Mouse (Mus musculus): ENCODE results near the gene Rab8b. TPM values are rescaled to one million over a fixed set of nuclear protein-coding genes. Genes with fewer than 3 reads are reported as not detected.

Rab8b gene
- 24.3 and 27.3 TPM in 2 replicates for polyA plus RNA-seq (2016; fragmentation: Nextera tagmentation; extraction: Ambion mirVana)

DNA sequence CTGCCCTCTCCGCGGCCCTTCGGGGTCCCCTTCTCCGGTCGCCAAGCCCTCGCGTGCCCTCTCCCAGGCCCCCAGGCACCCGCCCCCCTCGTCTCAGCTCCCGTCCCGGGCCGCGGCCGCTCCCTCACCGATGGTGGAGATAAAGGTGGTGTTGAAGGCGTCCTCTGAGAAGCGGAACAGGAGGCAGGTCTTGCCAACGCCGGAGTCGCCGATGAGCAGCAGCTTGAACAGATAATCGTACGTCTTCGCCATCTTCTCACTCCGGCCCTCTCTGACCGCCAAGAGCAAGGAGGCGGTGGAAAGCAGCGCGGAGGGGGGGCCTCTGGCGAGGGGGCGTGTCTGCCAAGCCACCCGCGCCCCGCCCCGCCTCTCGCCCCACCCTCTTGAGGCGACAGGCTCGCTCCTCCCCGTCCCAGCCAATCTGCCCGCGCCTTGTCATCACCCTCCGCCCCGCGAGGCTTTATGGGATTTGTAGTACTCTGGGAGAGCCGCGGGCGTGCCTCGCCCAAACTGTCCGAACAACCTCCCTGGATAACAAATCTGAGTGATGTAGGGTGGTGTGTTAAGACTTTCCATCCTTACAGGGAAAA is at the start of gene Rab8b:
Rab8b (minus strand) TSS at position 306 of the 590 bp plus-strand sequence.
- Histone ChIP-seq H3K27ac (peak within 1 kb of the TSS; percentile 96), H3K9me3 (no peaks in the 10 kb centered on the region), H3K4me3 (peak within 1 kb of the TSS; percentile 89), H3K27me3 (ENCODE audit: insufficient read depth, poor library complexity, severe bottlenecking) (peaks cover 4% of the 10 kb centered on the region; the same call in 1 of the 2 replicates), H3K36me3 (no peaks in the 10 kb centered on the region), H3K4me1 (replicated peaks) (peaks cover 39% of the 10 kb centered on the region)
- peak; percentile 99 for DNase-seq (ENCODE audit: low spot score)
- under 1% methylated on average over 46 of the region's 49 CpGs for WGBS

DNA sequence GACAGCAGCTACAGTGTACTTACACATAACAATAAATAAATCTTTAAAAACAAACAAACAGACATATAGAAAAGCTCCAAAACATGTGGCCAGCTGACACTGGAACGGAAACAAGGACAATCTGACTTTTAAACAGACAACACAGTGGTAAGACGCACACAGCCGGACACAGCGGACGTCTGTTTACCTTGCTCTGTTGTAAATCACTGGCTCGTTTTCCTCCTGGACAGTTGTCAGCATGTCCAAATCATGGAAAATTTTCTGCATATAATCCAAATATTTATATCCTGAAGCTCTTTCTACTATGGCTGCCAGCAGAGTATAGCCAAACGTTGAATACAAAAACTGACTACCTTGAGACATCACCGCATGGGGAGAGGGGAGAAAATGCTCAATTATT is 48.0 kb upstream of the Rab8b start:
- Histone ChIP-seq H3K4me3 (no peak overlapping the region), H3K4me1 (replicated peaks) (no peaks in the 10 kb centered on the region), H3K27me3 (ENCODE audit: insufficient read depth, poor library complexity, severe bottlenecking) (no peaks in the 10 kb centered on the region), H3K9me3 (no peaks in the 10 kb centered on the region), H3K36me3 (peaks cover 20% of the 10 kb centered on the region), H3K27ac (no peak overlapping the region)
- DNase-seq (ENCODE audit: low spot score): no peak
- 91% methylated on average over 8 of the region's 8 CpGs for WGBS

DNA sequence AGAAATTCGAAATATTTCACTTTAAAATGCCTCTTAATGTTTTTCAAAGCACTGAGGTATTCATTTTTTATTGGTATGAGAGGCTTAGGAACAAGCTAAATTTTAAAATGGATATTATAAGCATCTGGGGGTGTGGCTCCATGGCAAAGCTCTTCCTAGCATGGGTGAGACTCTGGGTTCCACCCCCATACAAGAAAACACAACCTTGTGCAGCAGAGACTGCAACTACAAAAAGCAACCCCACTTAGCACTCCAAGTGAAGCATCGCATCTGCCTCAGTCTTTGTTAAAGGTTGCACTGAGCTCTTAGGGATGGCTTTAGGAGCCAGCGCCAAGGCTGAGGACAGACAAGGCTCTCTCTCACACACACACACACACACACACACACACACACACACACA is 42.0 kb upstream of the Rab8b start:
- 74% methylated on average over 3 of the region's 3 CpGs for WGBS
- DNase-seq (ENCODE audit: low spot score): no peak
- H3K4me1 ChIP-seq (replicated peaks): no peaks in the 10 kb centered on the region
- H3K27me3 ChIP-seq (ENCODE audit: insufficient read depth, poor library complexity, severe bottlenecking): no peaks in the 10 kb centered on the region
- H3K36me3 ChIP-seq: no peaks in the 10 kb centered on the region
- no peak overlapping the region for H3K4me3 ChIP-seq
- no peaks in the 10 kb centered on the region for H3K9me3 ChIP-seq
- H3K27ac ChIP-seq: no peak overlapping the region

DNA sequence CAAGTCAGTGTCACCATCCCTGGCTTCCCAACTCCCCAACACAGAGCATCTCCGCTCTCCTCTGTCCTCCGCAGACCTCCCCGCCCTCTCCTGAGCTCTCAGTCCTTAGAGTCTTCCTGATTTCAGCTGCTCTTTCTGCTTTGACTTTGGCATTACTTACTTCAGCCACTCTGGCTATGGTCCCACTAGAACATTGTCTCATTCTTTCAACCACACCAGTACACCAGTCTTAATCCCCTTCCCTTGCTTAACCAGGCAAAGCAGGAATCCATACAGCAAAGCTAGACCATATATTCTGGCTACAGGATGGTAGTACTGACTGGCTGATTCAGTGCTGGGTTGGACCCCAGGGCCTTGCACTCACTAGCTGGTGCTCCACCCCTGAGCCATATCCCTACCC is 38.0 kb upstream of the Rab8b start:
- H3K4me1 ChIP-seq (replicated peaks): no peaks in the 10 kb centered on the region
- WGBS: 86% methylated on average over 3 of the region's 3 CpGs
- DNase-seq (ENCODE audit: low spot score): no peak
- no peaks in the 10 kb centered on the region for H3K9me3 ChIP-seq
- no peak overlapping the region for H3K27ac ChIP-seq
- H3K27me3 ChIP-seq (ENCODE audit: insufficient read depth, poor library complexity, severe bottlenecking): no peaks in the 10 kb centered on the region
- H3K4me3 ChIP-seq: no peak overlapping the region
- 0 out of 2 replicates have a peak, but pooled peaks cover 6% of the 10 kb centered on the region for H3K36me3 ChIP-seq

DNA sequence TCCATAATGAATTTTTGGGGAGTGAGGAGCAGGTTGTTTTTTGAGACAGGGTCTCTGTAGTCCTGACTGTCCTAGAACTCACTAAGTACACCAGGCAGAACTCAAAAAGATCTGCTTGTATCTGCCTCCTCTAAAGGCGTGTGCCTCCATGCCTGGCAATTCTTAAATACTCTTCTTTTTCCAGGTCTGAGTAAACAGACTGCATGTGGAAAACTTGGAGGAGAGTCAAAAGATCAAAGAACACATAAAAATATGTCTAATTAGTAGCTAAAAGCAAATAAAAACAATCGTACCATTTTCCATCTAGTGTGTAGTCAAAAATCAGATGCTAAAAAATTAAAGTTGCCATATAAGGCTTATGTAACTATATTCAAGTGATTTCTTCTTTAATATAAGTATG is 33.4 kb upstream of the Rab8b start:
- no peaks in the 10 kb centered on the region for H3K9me3 ChIP-seq
- 91% methylated on average over 2 of the region's 2 CpGs for WGBS
- H3K4me3 ChIP-seq: no peak overlapping the region
- no peak for DNase-seq (ENCODE audit: low spot score)
- peaks cover 26% of the 10 kb centered on the region for H3K36me3 ChIP-seq
- no peaks in the 10 kb centered on the region for H3K4me1 ChIP-seq (replicated peaks)
- no peak overlapping the region for H3K27ac ChIP-seq
- H3K27me3 ChIP-seq (ENCODE audit: insufficient read depth, poor library complexity, severe bottlenecking): no peaks in the 10 kb centered on the region

DNA sequence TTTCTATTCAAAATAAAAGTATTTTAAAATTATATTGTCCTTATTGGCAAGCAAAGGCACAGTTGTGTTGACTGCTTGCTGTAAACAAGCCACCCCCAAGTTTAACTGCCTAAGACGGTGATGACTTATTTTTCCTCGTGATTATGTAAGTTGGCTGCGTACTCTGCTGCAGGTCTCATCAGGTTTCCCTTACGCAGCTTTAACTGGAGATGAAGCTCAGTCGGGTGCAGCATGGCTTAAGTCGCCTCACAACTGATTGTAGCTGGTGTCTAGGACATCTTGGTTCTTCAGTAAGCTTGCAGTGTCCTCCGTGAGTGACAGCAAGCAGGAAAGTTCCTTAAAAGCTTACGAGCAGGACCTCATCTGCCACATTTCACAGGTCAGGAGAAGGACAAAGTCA is 32.8 kb upstream of the Rab8b start:
- Histone ChIP-seq H3K4me3 (no peak overlapping the region), H3K27ac (no peak overlapping the region), H3K27me3 (ENCODE audit: insufficient read depth, poor library complexity, severe bottlenecking) (no peaks in the 10 kb centered on the region), H3K36me3 (peaks cover 32% of the 10 kb centered on the region), H3K9me3 (no peaks in the 10 kb centered on the region), H3K4me1 (replicated peaks) (peaks cover under 1% of the 10 kb centered on the region; the same call in 1 of the 2 replicates)
- no peak for DNase-seq (ENCODE audit: low spot score)
- 83% methylated on average over 8 of the region's 8 CpGs for WGBS

DNA sequence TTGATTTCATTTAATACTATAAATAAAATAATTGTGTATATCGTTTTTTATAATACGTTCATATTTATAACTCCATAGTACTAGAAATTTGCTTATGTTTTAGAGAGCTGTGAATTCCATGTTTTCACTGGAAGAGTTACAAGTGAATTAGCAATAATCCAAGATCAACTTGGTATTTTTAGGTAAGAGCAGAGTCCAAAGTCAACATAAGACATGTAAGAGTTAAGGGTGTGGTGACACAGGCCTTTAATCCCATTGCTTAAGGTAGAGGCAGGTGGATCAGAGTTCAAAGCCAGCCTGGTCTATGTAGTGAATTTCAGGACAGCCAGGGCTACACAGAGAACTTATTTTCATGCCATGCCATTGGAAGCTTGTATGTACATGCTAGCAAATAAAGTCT is 29.0 kb upstream of the Rab8b start:
- H3K4me3 ChIP-seq: no peak overlapping the region
- no peaks in the 10 kb centered on the region for H3K27me3 ChIP-seq (ENCODE audit: insufficient read depth, poor library complexity, severe bottlenecking)
- no peak for DNase-seq (ENCODE audit: low spot score)
- H3K9me3 ChIP-seq: no peaks in the 10 kb centered on the region
- H3K36me3 ChIP-seq: peaks cover 27% of the 10 kb centered on the region
- H3K27ac ChIP-seq: no peak overlapping the region
- WGBS: 91% methylated on average over 2 of the region's 2 CpGs
- H3K4me1 ChIP-seq (replicated peaks): peaks cover 21% of the 10 kb centered on the region

DNA sequence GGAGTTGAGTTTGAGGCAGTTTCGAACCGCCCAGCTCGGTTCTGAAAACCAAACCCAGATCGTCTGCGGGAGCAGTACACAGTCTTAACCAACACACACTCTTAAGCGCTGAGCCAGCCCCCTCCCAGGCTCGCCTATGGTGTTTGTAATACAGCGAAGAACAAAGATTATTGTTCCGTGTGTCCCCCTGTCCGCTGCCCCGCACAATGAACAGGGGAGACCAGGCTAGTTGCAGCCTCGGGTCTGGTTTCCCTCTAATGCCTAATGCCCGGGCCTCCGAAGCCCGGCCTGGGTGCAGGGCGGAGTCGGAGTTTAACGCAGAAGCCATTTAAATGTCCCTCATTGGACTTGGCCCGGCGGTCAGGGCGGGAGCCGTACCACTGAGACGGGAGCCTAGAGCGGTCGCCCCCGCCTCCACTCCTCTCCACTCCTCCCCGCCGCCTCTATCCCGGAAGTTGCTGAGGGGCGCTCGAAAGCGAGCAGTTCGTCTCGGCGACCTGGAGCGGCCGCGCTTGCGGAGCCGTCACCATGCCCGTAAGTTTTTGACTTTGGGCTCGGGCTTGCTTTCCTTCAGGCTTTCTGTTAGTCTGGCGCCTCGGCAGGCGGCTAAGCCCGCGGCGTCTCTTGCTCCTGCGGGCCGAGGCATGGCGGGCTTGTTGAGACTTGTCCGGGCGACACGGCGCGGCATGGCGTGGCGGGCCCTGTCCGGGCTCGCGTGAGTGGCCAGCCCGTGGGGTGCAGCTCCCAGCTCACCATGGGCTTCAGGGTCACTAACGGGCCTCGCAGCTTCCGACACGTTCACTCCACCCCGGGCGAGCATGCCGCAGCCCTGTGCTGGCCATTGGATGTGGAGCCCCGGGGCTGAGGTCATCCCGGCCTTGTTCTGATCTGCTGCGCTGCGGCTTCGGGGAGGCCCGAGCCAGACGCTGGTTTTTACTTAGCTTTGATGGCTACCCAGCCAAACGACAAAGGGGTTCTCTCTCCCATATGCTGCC is 26.5 kb upstream of the Rab8b start, which contains the start of gene Rps27l:
Rps27l (plus strand) TSS at position 440 of the 995 bp plus-strand sequence.
- Histone ChIP-seq H3K27me3 (ENCODE audit: insufficient read depth, poor library complexity, severe bottlenecking) (no peaks in the 10 kb centered on the region), H3K36me3 (peaks cover 23% of the 10 kb centered on the region), H3K9me3 (no peaks in the 10 kb centered on the region), H3K4me3 (peak within 1 kb of the TSS; percentile 97), H3K27ac (peak within 1 kb of the TSS; percentile 94), H3K4me1 (replicated peaks) (peaks cover 27% of the 10 kb centered on the region)
- peak; percentile 96 for DNase-seq (ENCODE audit: low spot score)
- WGBS: under 1% methylated on average over 77 of the region's 77 CpGs

DNA sequence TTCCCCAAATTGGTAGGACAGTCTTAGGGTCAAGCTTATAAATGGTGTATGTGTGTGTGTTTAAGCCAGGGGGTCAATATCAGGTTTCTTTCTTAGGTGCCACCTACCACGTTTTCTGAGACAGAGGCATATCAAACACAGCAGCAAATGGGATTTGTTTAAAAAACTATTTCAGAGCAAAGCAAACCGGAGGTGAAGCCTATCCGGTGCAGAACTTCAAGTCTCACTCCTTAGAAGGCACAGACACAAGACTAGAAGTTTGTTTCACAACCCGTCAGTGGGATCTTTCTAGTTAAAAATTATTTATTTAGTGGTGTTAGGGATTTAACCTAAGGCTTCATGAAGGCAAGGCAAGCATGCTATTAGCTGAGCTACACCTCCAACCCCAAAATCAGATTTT is 25.7 kb upstream of the Rab8b start:
- H3K36me3 ChIP-seq: peaks cover 23% of the 10 kb centered on the region
- 30% methylated on average over 4 of the region's 4 CpGs for WGBS
- peak overlapping the region; percentile 94 for H3K27ac ChIP-seq
- peaks cover 27% of the 10 kb centered on the region for H3K4me1 ChIP-seq (replicated peaks)
- DNase-seq (ENCODE audit: low spot score): no peak
- peak overlapping the region; percentile 97 for H3K4me3 ChIP-seq
- no peaks in the 10 kb centered on the region for H3K9me3 ChIP-seq
- no peaks in the 10 kb centered on the region for H3K27me3 ChIP-seq (ENCODE audit: insufficient read depth, poor library complexity, severe bottlenecking)

DNA sequence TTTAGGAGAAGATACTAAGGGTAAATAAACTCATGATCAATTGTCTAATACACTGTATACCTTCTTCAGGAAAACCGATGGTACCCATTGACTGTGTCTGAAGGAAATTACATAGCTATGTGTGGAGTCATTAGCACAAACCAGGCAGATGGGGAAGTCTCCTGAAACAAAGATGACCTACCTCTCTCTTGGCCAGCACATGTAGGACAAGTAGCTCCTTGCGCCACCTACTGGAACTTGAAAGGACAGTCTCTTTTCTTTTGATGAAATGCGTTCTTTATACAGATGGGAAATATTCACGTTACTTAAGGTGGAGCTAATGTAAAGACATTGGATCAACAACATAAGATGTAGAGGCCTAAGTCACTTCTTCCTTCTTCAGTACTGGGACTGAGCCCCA is 19.3 kb upstream of the Rab8b start:
- H3K36me3 ChIP-seq: no peaks in the 10 kb centered on the region
- peaks cover 14% of the 10 kb centered on the region for H3K4me1 ChIP-seq (replicated peaks)
- peak; percentile 18 for DNase-seq (ENCODE audit: low spot score)
- no peaks in the 10 kb centered on the region for H3K9me3 ChIP-seq
- WGBS: 11% methylated on average over 4 of the region's 4 CpGs
- H3K27ac ChIP-seq: no peak overlapping the region
- H3K4me3 ChIP-seq: no peak overlapping the region
- peaks cover 4% of the 10 kb centered on the region; the same call in 1 of the 2 replicates for H3K27me3 ChIP-seq (ENCODE audit: insufficient read depth, poor library complexity, severe bottlenecking)

DNA sequence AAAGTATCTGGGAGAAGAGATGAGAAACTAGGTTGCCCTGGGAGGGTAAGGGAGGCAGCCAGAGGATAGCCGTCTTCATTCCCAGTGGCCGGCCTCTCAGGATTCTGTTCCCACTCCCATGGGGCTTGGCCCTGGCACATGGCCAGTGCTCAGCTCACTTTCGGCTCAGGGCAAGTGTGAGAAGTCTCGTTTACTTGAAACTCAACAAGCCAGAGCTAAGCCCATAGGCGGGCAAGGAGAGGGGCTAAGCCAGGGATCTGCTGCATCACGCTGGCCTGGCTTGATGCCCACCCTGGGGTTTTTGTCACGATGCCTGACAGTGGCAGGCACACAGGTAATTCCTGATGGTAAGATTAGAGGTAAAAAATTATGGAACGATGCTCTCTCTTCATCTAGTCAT is 18.0 kb upstream of the Rab8b start:
- WGBS: 87% methylated on average over 8 of the region's 8 CpGs
- no peak for DNase-seq (ENCODE audit: low spot score)
- no peaks in the 10 kb centered on the region for H3K36me3 ChIP-seq
- no peak overlapping the region for H3K27ac ChIP-seq
- H3K4me3 ChIP-seq: no peak overlapping the region
- H3K9me3 ChIP-seq: no peaks in the 10 kb centered on the region
- H3K27me3 ChIP-seq (ENCODE audit: insufficient read depth, poor library complexity, severe bottlenecking): peaks cover 4% of the 10 kb centered on the region; the same call in 1 of the 2 replicates
- peaks cover 20% of the 10 kb centered on the region for H3K4me1 ChIP-seq (replicated peaks)

DNA sequence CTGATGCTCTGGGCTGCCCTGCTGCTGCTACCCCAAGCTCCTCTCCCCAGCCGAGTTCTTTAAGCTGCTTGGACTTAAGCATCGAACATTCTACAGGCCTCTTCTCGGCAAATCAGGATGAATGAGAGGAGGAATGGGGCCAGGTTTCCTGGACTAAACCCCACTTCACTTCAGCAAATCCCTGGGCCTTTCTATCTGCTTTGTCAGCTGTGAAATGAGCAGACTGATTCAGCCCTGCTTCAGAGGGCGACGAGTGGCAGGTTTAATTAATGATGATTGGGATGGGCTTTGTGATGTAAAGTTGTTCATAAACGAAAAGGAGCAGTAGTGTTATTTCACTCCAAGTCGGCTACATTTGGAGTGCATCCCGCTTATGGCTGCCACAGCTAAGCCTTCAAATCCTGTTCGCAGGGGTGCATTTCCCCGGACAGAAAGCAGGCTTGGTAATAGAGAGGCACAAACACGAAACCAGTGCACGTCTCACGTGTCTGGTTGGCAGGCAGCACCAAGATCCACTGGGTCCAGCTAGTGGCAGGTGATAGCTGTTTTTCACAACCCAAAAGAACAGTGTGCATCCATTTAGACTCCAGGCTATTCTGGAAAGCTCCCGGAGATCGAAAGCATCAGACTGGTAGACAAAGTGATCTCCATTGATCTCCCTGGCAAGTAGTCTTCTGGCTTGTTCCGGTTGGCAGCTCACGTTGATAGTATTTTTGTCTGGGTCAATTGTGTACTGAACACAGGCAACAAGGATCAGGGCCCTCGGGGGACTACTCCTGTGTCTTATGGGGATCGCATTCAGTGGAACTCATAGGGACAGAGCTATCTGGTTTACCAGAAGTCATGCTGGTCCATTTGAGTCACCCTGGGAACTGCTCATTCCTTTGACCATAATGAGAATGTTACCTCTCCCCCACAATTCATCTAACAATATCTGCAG is 14.7 kb upstream of the Rab8b start:
- Histone ChIP-seq H3K36me3 (no peaks in the 10 kb centered on the region), H3K27ac (peak overlapping the region; percentile 70), H3K4me3 (no peak overlapping the region), H3K27me3 (ENCODE audit: insufficient read depth, poor library complexity, severe bottlenecking) (peaks cover 4% of the 10 kb centered on the region; the same call in 1 of the 2 replicates), H3K9me3 (no peaks in the 10 kb centered on the region), H3K4me1 (replicated peaks) (peaks cover 17% of the 10 kb centered on the region)
- WGBS: 60% methylated on average over 19 of the region's 19 CpGs
- DNase-seq (ENCODE audit: low spot score): no peak
